Mouse (Mus musculus): Measurements from ENCODE around the gene 1700010B08Rik.
"Not testable (repeated sequence)": the region's sequence is repeated elsewhere in the genome, so short reads cannot be mapped to it uniquely, and the experiment has no call there.

Gene 1700010B08Rik

GRCm38 (mm10) chr2:173719115-173719514, at the start of gene 1700010B08Rik:
Gene 1700010B08Rik, plus strand, starts transcription at chr2:173719415.
- not testable (repeated sequence) for DNase-seq (ENCODE audit: low read depth, low spot score)

GRCm38 (mm10) chr2:173672328-173672896, 46.8 kb upstream of the 1700010B08Rik start:
- no peak for DNase-seq (ENCODE audit: low read depth, low spot score)

GRCm38 (mm10) chr2:173673469-173673868, 45.7 kb upstream of the 1700010B08Rik start:
- no peak for DNase-seq (ENCODE audit: low read depth, low spot score)

GRCm38 (mm10) chr2:173678593-173678992, 40.6 kb upstream of the 1700010B08Rik start:
- no peak for DNase-seq (ENCODE audit: low read depth, low spot score)

- no peak for DNase-seq (ENCODE audit: low read depth, low spot score)
Measured at GRCm38 (mm10) chr2:173679217-173679616, 40.0 kb upstream of the 1700010B08Rik start.

GRCm38 (mm10) chr2:173680153-173680552, 39.1 kb upstream of the 1700010B08Rik start:
- no peak for DNase-seq (ENCODE audit: low read depth, low spot score)

GRCm38 (mm10) chr2:173682773-173683172, 36.4 kb upstream of the 1700010B08Rik start:
- peak; percentile 17 for DNase-seq (ENCODE audit: low read depth, low spot score)

GRCm38 (mm10) chr2:173685781-173686361, 33.3 kb upstream of the 1700010B08Rik start:
- no peak for DNase-seq (ENCODE audit: low read depth, low spot score)

- DNase-seq (ENCODE audit: low read depth, low spot score), result no peak
Measured at GRCm38 (mm10) chr2:173687363-173687762, 31.9 kb upstream of the 1700010B08Rik start.

- no peak for DNase-seq (ENCODE audit: low read depth, low spot score)
Measured at GRCm38 (mm10) chr2:173689835-173690234, 29.4 kb upstream of the 1700010B08Rik start.

- DNase-seq (ENCODE audit: low read depth, low spot score), result no peak
Measured at GRCm38 (mm10) chr2:173691748-173692147, 27.5 kb upstream of the 1700010B08Rik start.

GRCm38 (mm10) chr2:173692693-173693092, 26.5 kb upstream of the 1700010B08Rik start:
- DNase-seq (ENCODE audit: low read depth, low spot score), result no peak

- DNase-seq (ENCODE audit: low read depth, low spot score), result peak; percentile 45
Measured at GRCm38 (mm10) chr2:173698850-173699249, 20.4 kb upstream of the 1700010B08Rik start.

- peak; percentile 47 for DNase-seq (ENCODE audit: low read depth, low spot score)
Measured at GRCm38 (mm10) chr2:173702096-173702866, 16.9 kb upstream of the 1700010B08Rik start.

- no peak for DNase-seq (ENCODE audit: low read depth, low spot score)
Measured at GRCm38 (mm10) chr2:173702867-173703237, 16.4 kb upstream of the 1700010B08Rik start.

GRCm38 (mm10) chr2:173705827-173706551, 13.2 kb upstream of the 1700010B08Rik start:
- DNase-seq (ENCODE audit: low read depth, low spot score), result no peak

- DNase-seq (ENCODE audit: low read depth, low spot score), result not testable (repeated sequence)
Measured at GRCm38 (mm10) chr2:173707626-173708025, 11.6 kb upstream of the 1700010B08Rik start.

GRCm38 (mm10) chr2:173710193-173710592, 9.0 kb upstream of the 1700010B08Rik start:
- peak; percentile 27 for DNase-seq (ENCODE audit: low read depth, low spot score)

- DNase-seq (ENCODE audit: low read depth, low spot score), result no peak
Measured at GRCm38 (mm10) chr2:173712656-173713055, 6.6 kb upstream of the 1700010B08Rik start.

- no peak for DNase-seq (ENCODE audit: low read depth, low spot score)
Measured at GRCm38 (mm10) chr2:173713241-173713640, 6.0 kb upstream of the 1700010B08Rik start.

- no peak for DNase-seq (ENCODE audit: low read depth, low spot score)
Measured at GRCm38 (mm10) chr2:173714620-173715218, 4.5 kb upstream of the 1700010B08Rik start.

- no peak for DNase-seq (ENCODE audit: low read depth, low spot score)
Measured at GRCm38 (mm10) chr2:173716966-173717365, 2.2 kb upstream of the 1700010B08Rik start.

Measured in brain, adult 2 months (tissue).